Mouse (Mus musculus): Measurements from ENCODE around the gene Zscan26. TPM values are rescaled to one million over a fixed set of nuclear protein-coding genes. Genes with fewer than 3 reads are reported as not detected.

Zscan26 gene
- polyA plus RNA-seq, 1 experiment from 2014 or later = 23.2 TPM

GRCm38 (mm10) chr13:21440503-21441206, 12.9 kb downstream of the Zscan26 start, which contains the start of gene Pgbd1:
Pgbd1 (minus strand) TSS chr13:21441058.
- H3K36me3 ChIP-seq (ENCODE audit: insufficient read depth, low read length) = peaks cover 15% of the 10 kb centered on the region
- H3K4me3 ChIP-seq (replicated peaks; ENCODE audit: low read depth, low read length) = peak within 1 kb of the TSS; percentile 49
- DNase-seq (ENCODE audit: low spot score) = peak; percentile 84
- H3K4me1 ChIP-seq (replicated peaks; ENCODE audit: insufficient read depth, low read length) = 0 out of 2 replicates have a peak, but pooled peaks cover 5% of the 10 kb centered on the region
- H3K4me2 ChIP-seq (ENCODE audit: low read length) = peak within 1 kb of the TSS; percentile 85
- WGBS = 1% methylated on average over 32 of the region's 32 CpGs
- H3K9ac ChIP-seq (ENCODE audit: low read depth, low read length) = peak within 1 kb of the TSS; percentile 68
- H3K9me3 ChIP-seq (replicated peaks; ENCODE audit: low read length) = no peaks in the 10 kb centered on the region
- H3K27ac ChIP-seq = peak within 1 kb of the TSS; percentile 78
- TF ChIP-seq CTCF (IDR thresholded peaks at IDR 0.05; ENCODE audit: low read depth) = peak; percentile 56
- peak; percentile 94 for ATAC-seq (replicated peaks; ENCODE audit: low FRiP score, low read depth)
- no peaks in the 10 kb centered on the region for H3K27me3 ChIP-seq (ENCODE audit: insufficient read depth, low read length)

GRCm38 (mm10) chr13:21435476-21435875, 18.1 kb downstream of the Zscan26 start:
- TF ChIP-seq CTCF (IDR thresholded peaks at IDR 0.05; ENCODE audit: low read depth) = no peak
- Histone ChIP-seq H3K27me3 (ENCODE audit: insufficient read depth, low read length) (no peaks in the 10 kb centered on the region), H3K27ac (no peak overlapping the region), H3K9ac (ENCODE audit: low read depth, low read length) (no peak overlapping the region), H3K9me3 (replicated peaks; ENCODE audit: low read length) (no peaks in the 10 kb centered on the region), H3K36me3 (ENCODE audit: insufficient read depth, low read length) (no peaks in the 10 kb centered on the region), H3K4me3 (replicated peaks; ENCODE audit: low read depth, low read length) (no peak overlapping the region), H3K4me1 (replicated peaks; ENCODE audit: insufficient read depth, low read length) (0 out of 2 replicates have a peak, but pooled peaks cover 5% of the 10 kb centered on the region), H3K4me2 (ENCODE audit: low read length) (no peak overlapping the region)
- no peak for ATAC-seq (replicated peaks; ENCODE audit: low FRiP score, low read depth)
- WGBS = 81% methylated on average over 4 of the region's 4 CpGs
- DNase-seq (ENCODE audit: low spot score) = no peak

- no peak overlapping the region for H3K4me3 ChIP-seq (replicated peaks; ENCODE audit: low read depth, low read length)
- H3K9me3 ChIP-seq (replicated peaks; ENCODE audit: low read length) = no peaks in the 10 kb centered on the region
- no peak for ATAC-seq (replicated peaks; ENCODE audit: low FRiP score, low read depth)
- no peaks in the 10 kb centered on the region for H3K27me3 ChIP-seq (ENCODE audit: insufficient read depth, low read length)
- no peak overlapping the region for H3K4me2 ChIP-seq (ENCODE audit: low read length)
- H3K4me1 ChIP-seq (replicated peaks; ENCODE audit: insufficient read depth, low read length) = no peaks in the 10 kb centered on the region
- no peak overlapping the region for H3K27ac ChIP-seq
- TF ChIP-seq CTCF (IDR thresholded peaks at IDR 0.05; ENCODE audit: low read depth) = no peak
- DNase-seq (ENCODE audit: low spot score) = no peak
- no peaks in the 10 kb centered on the region for H3K36me3 ChIP-seq (ENCODE audit: insufficient read depth, low read length)
- no peak overlapping the region for H3K9ac ChIP-seq (ENCODE audit: low read depth, low read length)
- WGBS = 100% methylated on average over 1 of the region's 1 CpGs
Observed at GRCm38 (mm10) chr13:21427631-21428030, 25.9 kb downstream of the Zscan26 start.

- H3K9me3 ChIP-seq (replicated peaks; ENCODE audit: low read length) = no peaks in the 10 kb centered on the region
- WGBS = 78% methylated on average over 5 of the region's 5 CpGs
- no peak for ATAC-seq (replicated peaks; ENCODE audit: low FRiP score, low read depth)
Observed at GRCm38 (mm10) chr13:21423301-21423700, 30.2 kb downstream of the Zscan26 start.

GRCm38 (mm10) chr13:21418865-21419264, 34.7 kb downstream of the Zscan26 start:
- Histone ChIP-seq H3K4me2 (ENCODE audit: low read length) (no peak overlapping the region), H3K36me3 (ENCODE audit: insufficient read depth, low read length) (no peaks in the 10 kb centered on the region), H3K4me3 (replicated peaks; ENCODE audit: low read depth, low read length) (no peak overlapping the region), H3K27me3 (ENCODE audit: insufficient read depth, low read length) (no peaks in the 10 kb centered on the region), H3K9ac (ENCODE audit: low read depth, low read length) (no peak overlapping the region), H3K9me3 (replicated peaks; ENCODE audit: low read length) (no peaks in the 10 kb centered on the region), H3K4me1 (replicated peaks; ENCODE audit: insufficient read depth, low read length) (no peaks in the 10 kb centered on the region), H3K27ac (no peak overlapping the region)
- ATAC-seq (replicated peaks; ENCODE audit: low FRiP score, low read depth) = no peak
- WGBS = 66% methylated on average over 6 of the region's 6 CpGs
- no peak for DNase-seq (ENCODE audit: low spot score)
- TF ChIP-seq CTCF (IDR thresholded peaks at IDR 0.05; ENCODE audit: low read depth) = no peak

More at GRCm38 (mm10) chr13:21423301-21423700, 30.2 kb downstream of the Zscan26 start:
- H3K4me2 ChIP-seq (ENCODE audit: low read length) = no peak overlapping the region
- no peak overlapping the region for H3K9ac ChIP-seq (ENCODE audit: low read depth, low read length)
- no peaks in the 10 kb centered on the region for H3K4me1 ChIP-seq (replicated peaks; ENCODE audit: insufficient read depth, low read length)
- H3K36me3 ChIP-seq (ENCODE audit: insufficient read depth, low read length) = no peaks in the 10 kb centered on the region
- no peak overlapping the region for H3K27ac ChIP-seq
- no peaks in the 10 kb centered on the region for H3K27me3 ChIP-seq (ENCODE audit: insufficient read depth, low read length)
- no peak for TF ChIP-seq CTCF (IDR thresholded peaks at IDR 0.05; ENCODE audit: low read depth)
- no peak for DNase-seq (ENCODE audit: low spot score)
- no peak overlapping the region for H3K4me3 ChIP-seq (replicated peaks; ENCODE audit: low read depth, low read length)

- Histone ChIP-seq H3K4me1 (replicated peaks; ENCODE audit: insufficient read depth, low read length) (no peaks in the 10 kb centered on the region), H3K27me3 (ENCODE audit: insufficient read depth, low read length) (no peaks in the 10 kb centered on the region), H3K9ac (ENCODE audit: low read depth, low read length) (no peak overlapping the region), H3K27ac (no peak overlapping the region), H3K4me3 (replicated peaks; ENCODE audit: low read depth, low read length) (no peak overlapping the region), H3K4me2 (ENCODE audit: low read length) (no peak overlapping the region), H3K9me3 (replicated peaks; ENCODE audit: low read length) (no peaks in the 10 kb centered on the region), H3K36me3 (ENCODE audit: insufficient read depth, low read length) (no peaks in the 10 kb centered on the region)
- ATAC-seq (replicated peaks; ENCODE audit: low FRiP score, low read depth) = no peak
- no peak for TF ChIP-seq CTCF (IDR thresholded peaks at IDR 0.05; ENCODE audit: low read depth)
- DNase-seq (ENCODE audit: low spot score) = no peak
- WGBS = 59% methylated on average over 6 of the region's 6 CpGs
Observed at GRCm38 (mm10) chr13:21417298-21418010, 36.1 kb downstream of the Zscan26 start.

All from kidney, postnatal 0 days (tissue).